Mouse (Mus musculus) ES-E14 (cell line): Measurements from ENCODE around the gene Pigl. TPM values are rescaled to one million over a fixed set of nuclear protein-coding genes. Genes with fewer than 3 reads are reported as not detected.

Experiments used
- DNase-seq: peaks from one replicate; pipeline ENCODE4 v3.0.0-alpha.2; 2013; ENCODE audit warnings: low read depth, low spot score
- H3K27ac ChIP-seq: 2 replicates; pipeline ENCODE4 v1.5.1; 2012; ENCODE audit warnings: low read depth, mild to moderate bottlenecking, low read length, moderate library complexity, mixed read lengths; ENCODE audit not compliant: poor library complexity, insufficient read depth, severe bottlenecking
- H3K36me3 ChIP-seq: 2 replicates; pipeline ENCODE4 v1.6.1; 2012; ENCODE audit warnings: mild to moderate bottlenecking, low read length, moderate library complexity, mixed read lengths; ENCODE audit not compliant: control insufficient read depth, poor library complexity, insufficient read depth, severe bottlenecking
- H3K4me1 ChIP-seq, 2 experiments: fragments of 150-350 bp in 1 of 2; sonication (generic) in 1 of 2; 2 replicates each; pipeline ENCODE4 v1.6.1; 2012; ENCODE audit warnings: low read length in 2 of 2, mild to moderate bottlenecking in 1 of 2, mixed read lengths in 1 of 2; ENCODE audit not compliant: control insufficient read depth in 2 of 2, insufficient read depth in 2 of 2, poor library complexity in 1 of 2
- H3K4me3 ChIP-seq, 2 experiments: fragments of 150-350 bp in 1 of 2; sonication (generic) in 1 of 2; 2 replicates each; pipeline ENCODE4 v1.5.1; 2012; ENCODE audit warnings: low read length in 2 of 2, low read depth in 1 of 2, mild to moderate bottlenecking in 1 of 2, mixed read lengths in 1 of 2; ENCODE audit not compliant: insufficient read depth in 1 of 2, poor library complexity in 1 of 2, severe bottlenecking in 1 of 2
- H3K9ac ChIP-seq: 2 replicates; pipeline ENCODE4 v1.6.1; 2012; ENCODE audit warnings: low read depth, mild to moderate bottlenecking, low read length, mixed read lengths; ENCODE audit not compliant: poor library complexity, insufficient read depth, severe bottlenecking
- H3K9me3 ChIP-seq: fragments of 150-350 bp; sonication (generic); 2 replicates; pipeline ENCODE4 v1.6.1; 2012; ENCODE audit warnings: low read depth, mild to moderate bottlenecking, low read length; ENCODE audit not compliant: control insufficient read depth, insufficient read depth
- CHD2 ChIP-seq: IDR thresholded peaks from 2 replicates; pipeline ENCODE4 v1.6.1; 2014; ENCODE audit warnings: mild to moderate bottlenecking, low read depth, low read length, inconsistent platforms
- HCFC1 ChIP-seq: IDR thresholded peaks from 2 replicates; pipeline ENCODE4 v1.6.1; 2012; ENCODE audit warnings: low read length, inconsistent platforms, borderline replicate concordance; ENCODE audit not compliant: insufficient read depth
- MAFK ChIP-seq: IDR thresholded peaks from 2 replicates; pipeline ENCODE4 v1.6.1; 2014; ENCODE audit warnings: mild to moderate bottlenecking, low read depth, low read length, inconsistent platforms; ENCODE audit not compliant: insufficient read depth
- ZC3H11A ChIP-seq: IDR thresholded peaks from 2 replicates; pipeline ENCODE4 v1.6.1; 2012; ENCODE audit warnings: low read depth, mild to moderate bottlenecking, inconsistent platforms, low read length, borderline replicate concordance
- ZNF384 ChIP-seq: IDR thresholded peaks from 2 replicates; pipeline ENCODE4 v1.6.1; 2012; ENCODE audit warnings: low read depth, low read length, inconsistent platforms
- in situ Hi-C, 2 experiments: fragments of 600-800 bp; cut with MboI; formaldehyde crosslinking; loops; one replicate each; pipeline ENCODE4 v1.15.1; 2025; ENCODE audit warnings: low sequenced_read_pairs in 2 of 2, inconsistent platforms in 1 of 2; ENCODE audit not compliant: unreplicated experiment in 2 of 2
- total RNA-seq: library from RNA; depleted of rRNA; stranded (reverse); fragments of 300-350 nt; gene quantifications from 2 replicates; pipeline ENCODE4 v1.2.3, GENCODE M21; 2012

Pigl gene
- total RNA-seq, 1 experiment: 25.8 TPM

GRCm38 (mm10) chr11:62470451-62470850, 12.2 kb downstream of the Pigl start:
- no peak for DNase-seq
- Histone ChIP-seq H3K9me3 (no peaks in the 10 kb centered on the region), H3K9ac (no peak overlapping the region), H3K36me3 (no peaks in the 10 kb centered on the region), H3K27ac (no peak overlapping the region), H3K4me3 (no peak overlapping the region), H3K4me1 (no peaks in the 10 kb centered on the region)
- in situ Hi-C loops: no loop called here
- TF ChIP-seq ZC3H11A (no peak), MAFK (no peak), HCFC1 (no peak), CHD2 (no peak), ZNF384 (no peak)

DNA sequence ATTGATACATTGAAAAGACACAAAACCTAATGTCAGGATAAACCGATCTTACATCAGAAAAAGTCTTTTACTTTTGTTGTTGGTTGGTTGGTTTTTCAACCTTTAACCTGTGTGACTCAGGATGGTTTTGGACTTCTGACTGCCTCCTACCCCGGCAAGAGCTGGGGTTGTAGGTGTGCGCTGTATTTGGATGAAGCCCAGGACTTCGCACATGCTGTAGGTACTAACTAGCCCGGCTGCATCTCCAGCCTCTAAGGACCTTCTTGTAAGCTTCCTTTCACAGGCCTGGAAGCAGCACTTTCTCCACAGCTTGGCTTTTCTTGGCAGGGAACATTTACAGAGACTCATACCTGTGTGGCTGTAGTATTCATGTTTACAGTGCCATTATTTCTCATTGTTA, 15.3 kb downstream of the Pigl start:
- no peak for TF ChIP-seq ZNF384
- TF ChIP-seq HCFC1: no peak
- no peak for TF ChIP-seq ZC3H11A
- TF ChIP-seq MAFK: no peak
- TF ChIP-seq CHD2: no peak
- H3K36me3 ChIP-seq: peaks cover 2% of the 10 kb centered on the region; the same call in 1 of the 2 replicates
- no peak for DNase-seq
- peaks cover 4 to 6% of the 10 kb centered on the region in 2 experiments for H3K4me1 ChIP-seq
- in situ Hi-C loops: no loop called here
- no peak overlapping the region for H3K9ac ChIP-seq
- no peak overlapping the region for H3K4me3 ChIP-seq
- H3K9me3 ChIP-seq: no peaks in the 10 kb centered on the region
- H3K27ac ChIP-seq: no peak overlapping the region

- Histone ChIP-seq H3K27ac (no peak overlapping the region), H3K4me3 (no peak overlapping the region), H3K9ac (no peak overlapping the region), H3K9me3 (no peaks in the 10 kb centered on the region), H3K36me3 (peaks cover 2% of the 10 kb centered on the region; the same call in 1 of the 2 replicates), H3K4me1 (peaks cover 8 to 9% of the 10 kb centered on the region in 2 experiments)
- in situ Hi-C loops: no loop called here
- DNase-seq: no peak
- TF ChIP-seq CHD2 (no peak), MAFK (no peak), ZNF384 (no peak), ZC3H11A (no peak), HCFC1 (no peak)
Observed at GRCm38 (mm10) chr11:62476156-62476555, 17.9 kb downstream of the Pigl start.

DNA sequence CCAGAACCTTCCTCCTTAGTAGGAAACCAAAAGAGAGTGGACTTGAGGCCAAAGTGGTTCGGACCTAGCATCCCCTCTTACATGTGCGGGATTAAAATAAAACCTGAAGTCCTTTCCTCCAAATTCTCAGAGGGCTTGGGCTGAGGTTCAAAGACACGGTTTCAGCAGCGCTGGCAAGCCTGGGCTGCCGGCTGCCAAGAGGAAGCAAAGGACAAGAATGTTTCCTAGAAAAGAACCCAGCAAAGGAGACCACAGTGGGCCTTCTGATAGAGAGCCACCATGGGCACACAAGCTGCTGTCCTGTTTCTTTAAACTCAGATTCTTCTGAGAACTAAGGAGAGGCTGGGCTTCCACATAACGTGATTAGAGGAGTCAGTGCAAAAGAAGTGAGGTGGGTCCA, 20.7 kb downstream of the Pigl start:
- Histone ChIP-seq H3K36me3 (peaks cover 2% of the 10 kb centered on the region; the same call in 1 of the 2 replicates), H3K9me3 (no peaks in the 10 kb centered on the region), H3K9ac (no peak overlapping the region), H3K4me1 (peaks cover 8 to 9% of the 10 kb centered on the region in 2 experiments), H3K27ac (no peak overlapping the region), H3K4me3 (no peak overlapping the region)
- TF ChIP-seq ZC3H11A: no peak
- no peak for TF ChIP-seq CHD2
- TF ChIP-seq ZNF384: no peak
- TF ChIP-seq HCFC1: no peak
- TF ChIP-seq MAFK: no peak
- DNase-seq: no peak
- in situ Hi-C loops: no loop called here

GRCm38 (mm10) chr11:62479581-62479980, 21.3 kb downstream of the Pigl start:
- TF ChIP-seq CHD2 (no peak), HCFC1 (no peak), MAFK (no peak), ZC3H11A (no peak), ZNF384 (no peak)
- Histone ChIP-seq H3K27ac (no peak overlapping the region), H3K4me1 (peaks cover 8 to 9% of the 10 kb centered on the region in 2 experiments), H3K9ac (no peak overlapping the region), H3K9me3 (no peaks in the 10 kb centered on the region), H3K36me3 (peaks cover 2% of the 10 kb centered on the region; the same call in 1 of the 2 replicates), H3K4me3 (no peak overlapping the region)
- in situ Hi-C loops: no loop called here
- DNase-seq: no peak
